Mouse (Mus musculus) liver, embryonic 14.5 days (tissue): ENCODE results near the gene Fads3.

Experiments
- CTCF ChIP-seq: IDR thresholded peaks from 2 replicates; pipeline ENCODE4 v1.5.1; 2016; ENCODE audit warnings: antibody characterized with exemption, low read depth, control low read depth
- EP300 ChIP-seq: IDR thresholded peaks from 2 replicates; pipeline ENCODE4 v1.6.1; 2016; ENCODE audit warnings: antibody characterized with exemption, low read depth

DNA sequence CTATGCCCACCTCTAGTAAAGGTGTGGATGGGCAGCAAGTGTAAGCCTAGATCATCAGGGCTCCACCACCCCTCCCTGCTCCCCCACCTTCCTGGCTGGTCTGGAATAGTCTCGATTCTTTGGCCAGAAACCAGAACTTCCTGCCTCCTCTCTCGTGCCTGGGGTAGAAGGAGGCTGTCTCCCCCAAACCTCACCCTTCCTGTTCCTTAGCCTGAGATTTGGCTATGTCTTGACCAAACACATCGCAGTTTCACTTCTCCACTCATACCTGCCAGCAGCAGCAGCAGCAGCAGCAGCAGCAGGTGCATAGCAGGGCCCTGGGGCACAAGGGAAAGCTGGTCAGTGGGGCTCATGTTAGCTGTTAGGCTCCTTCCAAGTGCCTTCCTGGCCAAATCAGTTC is 5.6 kb downstream of the Fads3 start:
- TF ChIP-seq CTCF: no peak
- no peak for TF ChIP-seq EP300
